38 mouse cellular contexts compared by ENCODE assay signal in genomic region chr15:77593557-77593956, GRCm38 (mm10). TPM values are rescaled to one million over a fixed set of nuclear protein-coding genes. Genes with fewer than 3 reads are reported as not detected.
"Had no signal": no experiment of that assay in that cellular context is flagged by ENCODE, and none has a peak within 500 bp of the region (broad histone marks: within the 10 kb centered on the region; RNA-seq: fewer than 3 reads in every experiment).

No protein-coding gene starts in this region.

- ATAC-seq: hindbrain, embryonic 16.5 days; inflammation-experienced regulatory T-cells, adult 6 months; intestine, embryonic 15.5 days; intestine, postnatal 0 days had no signal

- DNase-seq: gastrocnemius, postnatal 10 days; gastrocnemius, postnatal 25 days; heart, adult 2 months; heart, postnatal 14 days; heart, postnatal 4 days; kidney, adult 18-20 months; kidney, adult 8-10 months; kidney, postnatal 10 days; kidney, postnatal 25 days; kidney, postnatal 4 days; liver; liver, embryonic 13.5 days had no signal

- H3K4me1 ChIP-seq: hindbrain, embryonic 10.5 days; hindbrain, embryonic 12.5 days; intestine, embryonic 15.5 days; limb, embryonic 10.5 days; limb, embryonic 12.5 days; liver, embryonic 13.5 days had no signal

- H3K4me3 ChIP-seq: heart, adult 2 months; heart, embryonic 10.5 days; heart, embryonic 12.5 days; hindbrain, embryonic 10.5 days; hindbrain, embryonic 12.5 days; intestine, embryonic 15.5 days; layer of hippocampus, adult 2 months; left cerebral cortex, adult 2 months; limb, embryonic 10.5 days; limb, embryonic 12.5 days; liver, embryonic 13.5 days had no signal

- H3K9ac ChIP-seq: heart, embryonic 12.5 days; hindbrain, embryonic 12.5 days; hindbrain, embryonic 14.5 days; intestine, embryonic 15.5 days; limb, embryonic 12.5 days; liver, embryonic 13.5 days had no signal

- H3K4me2 ChIP-seq: heart, embryonic 12.5 days; hindbrain, embryonic 12.5 days; hindbrain, embryonic 14.5 days; intestine, embryonic 15.5 days; limb, embryonic 12.5 days; liver, embryonic 11.5 days; liver, embryonic 13.5 days had no signal

- H3K9me3 ChIP-seq: heart, embryonic 10.5 days; heart, embryonic 12.5 days; hindbrain, embryonic 10.5 days; hindbrain, embryonic 12.5 days; intestine, embryonic 15.5 days; limb, embryonic 10.5 days; limb, embryonic 12.5 days; liver, embryonic 13.5 days had no signal

- H3K27me3 ChIP-seq: heart, embryonic 12.5 days; hindbrain, embryonic 12.5 days; intestine, embryonic 15.5 days; limb, embryonic 12.5 days; liver, embryonic 13.5 days had no signal

- H3K27ac ChIP-seq: heart, adult 2 months; heart, embryonic 10.5 days; hindbrain, embryonic 10.5 days; hindbrain, embryonic 12.5 days; hindbrain, embryonic 14.5 days; intestine, embryonic 15.5 days; layer of hippocampus, adult 2 months; left cerebral cortex, adult 2 months; limb, embryonic 10.5 days; limb, embryonic 12.5 days; liver, embryonic 13.5 days had no signal

- H3K36me3 ChIP-seq: heart, embryonic 10.5 days; heart, embryonic 12.5 days; hindbrain, embryonic 10.5 days; hindbrain, embryonic 12.5 days; intestine, embryonic 15.5 days; limb, embryonic 10.5 days; limb, embryonic 12.5 days; liver, embryonic 13.5 days had no signal

RNA-seq across cellular contexts. Expression of gene Apol10b, which starts 2.4 kb away (rescaled TPM):
- total RNA-seq: granulocyte monocyte progenitor cell, adult 5-6 weeks; heart, postnatal 4 days; layer of hippocampus, adult 2 months; left cerebral cortex, postnatal 14 days had no signal
- polyA plus RNA-seq: heart, embryonic 10.5 days; heart, embryonic 12.5 days; heart, embryonic 14.5 days; hindbrain, embryonic 10.5 days; hindbrain, embryonic 14.5 days; hindbrain, embryonic 16.5 days; limb, embryonic 12.5 days; liver, embryonic 11.5 days; liver, embryonic 13.5 days had no signal

RNA-seq across cellular contexts. Expression of gene Gm36245, which starts 5.5 kb away (rescaled TPM):
- total RNA-seq: gastrocnemius, postnatal 10 days; gastrocnemius, postnatal 25 days; gastrocnemius, postnatal 4 days; granulocyte monocyte progenitor cell, adult 5-6 weeks; heart, adult 2 months; heart, postnatal 14 days; heart, postnatal 4 days; layer of hippocampus, adult 2 months; layer of hippocampus, postnatal 10 days; layer of hippocampus, postnatal 25 days; left cerebral cortex, adult 2 months; left cerebral cortex, postnatal 14 days; left cerebral cortex, postnatal 36 days had no signal
- polyA plus RNA-seq: frontal cortex, adult 2 months; heart, embryonic 10.5 days; heart, embryonic 12.5 days; heart, embryonic 14.5 days; heart, embryonic 16.5 days; hindbrain, embryonic 10.5 days; hindbrain, embryonic 12.5 days; hindbrain, embryonic 14.5 days; hindbrain, embryonic 16.5 days; inflammation-experienced regulatory T-cells, adult 6 months; intestine, embryonic 15.5 days; intestine, postnatal 0 days; kidney, embryonic 14.5 days; kidney, embryonic 16.5 days; limb, embryonic 10.5 days; limb, embryonic 12.5 days; limb, embryonic 14.5 days; liver, embryonic 11.5 days; liver, embryonic 13.5 days had no signal

RNA-seq across cellular contexts. Expression of gene 1700025B11Rik, which starts 31.9 kb away (rescaled TPM):
- total RNA-seq: gastrocnemius, postnatal 10 days; gastrocnemius, postnatal 25 days; gastrocnemius, postnatal 4 days; granulocyte monocyte progenitor cell, adult 5-6 weeks; heart, adult 2 months; heart, postnatal 14 days; heart, postnatal 4 days; layer of hippocampus, adult 2 months; layer of hippocampus, postnatal 10 days; layer of hippocampus, postnatal 25 days; left cerebral cortex, adult 2 months; left cerebral cortex, postnatal 14 days; left cerebral cortex, postnatal 36 days had no signal
- polyA plus RNA-seq: frontal cortex, adult 2 months; heart, adult 2 months; heart, embryonic 10.5 days; heart, embryonic 12.5 days; heart, embryonic 14.5 days; heart, embryonic 16.5 days; hindbrain, embryonic 10.5 days; hindbrain, embryonic 12.5 days; hindbrain, embryonic 14.5 days; hindbrain, embryonic 16.5 days; inflammation-experienced regulatory T-cells, adult 6 months; intestine, embryonic 15.5 days; intestine, postnatal 0 days; kidney, embryonic 14.5 days; kidney, embryonic 16.5 days; limb, embryonic 10.5 days; limb, embryonic 12.5 days; limb, embryonic 14.5 days; liver, embryonic 11.5 days; liver, embryonic 13.5 days had no signal

RNA-seq across cellular contexts. Expression of gene Apol11b, which starts 49.5 kb away (rescaled TPM):
- total RNA-seq: gastrocnemius, postnatal 4 days; granulocyte monocyte progenitor cell, adult 5-6 weeks; layer of hippocampus, adult 2 months; layer of hippocampus, postnatal 25 days; left cerebral cortex, postnatal 14 days; left cerebral cortex, postnatal 36 days had no signal
- polyA plus RNA-seq: frontal cortex, adult 2 months; heart, embryonic 10.5 days; heart, embryonic 12.5 days; hindbrain, embryonic 10.5 days; hindbrain, embryonic 12.5 days; hindbrain, embryonic 14.5 days; hindbrain, embryonic 16.5 days; intestine, postnatal 0 days; kidney, embryonic 14.5 days; limb, embryonic 10.5 days; limb, embryonic 12.5 days; limb, embryonic 14.5 days had no signal
